ENCODE assay signal across 8 mouse cellular contexts in genomic region chr3:35225051-35225701, GRCm38 (mm10).
DNase-seq lines count a peak whose midpoint lies in the region; ATAC-seq and TF ChIP-seq lines count a peak whose summit lies in the region.

No protein-coding gene starts in this region.

- H3K27ac ChIP-seq in kidney, adult 2 months (ENCODE audit: insufficient read depth, low read depth, low read length) = no peak overlapping the region
- H3K27ac ChIP-seq in midbrain, embryonic 13.5 days = no peak overlapping the region

- TF ChIP-seq CTCF in kidney, adult 2 months (conservative IDR thresholded peaks at IDR 0.05; ENCODE audit: insufficient read depth, insufficient read length, low read depth, low read length) = no peak

- H3K27me3 ChIP-seq in kidney, adult 2 months (replicated peaks; ENCODE audit: control insufficient read depth, insufficient read depth, low read length) = no peaks in the 10 kb centered on the region
- H3K27me3 ChIP-seq in midbrain, embryonic 13.5 days = 0 out of 2 replicates have a peak, but pooled peaks cover 3% of the 10 kb centered on the region

- no peak for TF ChIP-seq POLR2A in kidney, adult 2 months (IDR thresholded peaks at IDR 0.05; ENCODE audit: low read depth, low read length)

- no peak overlapping the region for H3K4me3 ChIP-seq in kidney, adult 2 months (ENCODE audit: insufficient read depth, low read depth, low read length)
- no peak overlapping the region for H3K4me3 ChIP-seq in midbrain, embryonic 13.5 days (replicated peaks)

- peak overlapping the region; percentile 17; the same call in 1 of the 2 replicates for H3K4me2 ChIP-seq in midbrain, embryonic 13.5 days (replicated peaks)

- no peaks in the 10 kb centered on the region for H3K4me1 ChIP-seq in kidney, adult 2 months (ENCODE audit: control insufficient read depth, insufficient read depth, low read length)
- H3K4me1 ChIP-seq in midbrain, embryonic 13.5 days (replicated peaks) = peaks cover 17% of the 10 kb centered on the region

- peak; percentile 2 for DNase-seq in kidney, adult 2 months
- DNase-seq in kidney, adult 18-20 months = no peak
- peak; percentile 15 for DNase-seq in cerebellum, adult 9-10 months
- DNase-seq in frontal cortex, postnatal 14 days (ENCODE audit: low spot score in 2 of 2) = peak; percentile 19 to 20
- peak; percentile 24 for DNase-seq in kidney, postnatal 14 days
- DNase-seq in adrenal gland, postnatal 10 days = no peak
- DNase-seq in lung, postnatal 14 days = no peak

- H3K36me3 ChIP-seq in kidney, adult 2 months (ENCODE audit: control insufficient read depth, insufficient read depth, low read length) = no peaks in the 10 kb centered on the region
- no peaks in the 10 kb centered on the region for H3K36me3 ChIP-seq in midbrain, embryonic 13.5 days

- no peaks in the 10 kb centered on the region for H3K9me3 ChIP-seq in midbrain, embryonic 13.5 days

- peak; percentile 77; the same call in 1 of the 2 replicates for ATAC-seq in midbrain, embryonic 13.5 days

- WGBS in kidney, adult 2 months = 13% methylated on average over 12 of the region's 12 CpGs
- WGBS in midbrain, embryonic 13.5 days = 24% methylated on average over 12 of the region's 12 CpGs

- no peak overlapping the region for H3K9ac ChIP-seq in midbrain, embryonic 13.5 days (replicated peaks)

Comparison
In these comparisons a context has a peak if more than half of its experiments do, and no peak if none do; other contexts are left out.
1. DNase-seq: peak in kidney, adult 2 months (single experiment), cerebellum, adult 9-10 months (single experiment), frontal cortex, postnatal 14 days (2 of 2) and kidney, postnatal 14 days (single experiment); none in kidney, adult 18-20 months (single experiment), adrenal gland, postnatal 10 days (single experiment) and lung, postnatal 14 days (single experiment).